Comparison of ENCODE assay signal across 16 mouse cellular contexts in genomic region chr8:20384990-20385389, GRCm38 (mm10). TPM values are rescaled to one million over a fixed set of nuclear protein-coding genes. Genes with fewer than 3 reads are reported as not detected.
"Had no signal": no experiment of that assay in that cellular context is flagged by ENCODE, and none has a peak within 500 bp of the region (broad histone marks: within the 10 kb centered on the region; RNA-seq: fewer than 3 reads in every experiment).

No protein-coding gene starts in this region.

RNA-seq across cellular contexts. Expression of gene Gm15319, which starts 22.0 kb away (rescaled TPM):
- polyA plus RNA-seq: heart, embryonic 13.5 days; heart, embryonic 14.5 days; heart, embryonic 15.5 days; heart, embryonic 16.5 days; heart, postnatal 0 days; hindbrain, embryonic 10.5 days; hindbrain, embryonic 12.5 days; hindbrain, embryonic 15.5 days; hindbrain, embryonic 16.5 days; hindbrain, postnatal 0 days; intestine, postnatal 0 days; kidney, adult 2 months; kidney, embryonic 15.5 days; kidney, embryonic 16.5 days; kidney, postnatal 0 days; large intestine, adult 2 months had no signal
